Mouse (Mus musculus): ENCODE results near the gene Errfi1.

GRCm38 (mm10) chr4:150900486-150900885 is 46.8 kb downstream of the Errfi1 start:
- no peak for TF ChIP-seq CTCF (conservative IDR thresholded peaks at IDR 0.05; ENCODE audit: low read length)
- no peak for TF ChIP-seq POU5F1 (IDR thresholded peaks at IDR 0.05; ENCODE audit: borderline replicate concordance, low read length)
- TF ChIP-seq NANOG (IDR thresholded peaks at IDR 0.05; ENCODE audit: borderline replicate concordance, low read length): no peak

All from E14TG2a.4 (cell line).